Mouse (Mus musculus): ENCODE measurements around the gene Mex3a.

DNA sequence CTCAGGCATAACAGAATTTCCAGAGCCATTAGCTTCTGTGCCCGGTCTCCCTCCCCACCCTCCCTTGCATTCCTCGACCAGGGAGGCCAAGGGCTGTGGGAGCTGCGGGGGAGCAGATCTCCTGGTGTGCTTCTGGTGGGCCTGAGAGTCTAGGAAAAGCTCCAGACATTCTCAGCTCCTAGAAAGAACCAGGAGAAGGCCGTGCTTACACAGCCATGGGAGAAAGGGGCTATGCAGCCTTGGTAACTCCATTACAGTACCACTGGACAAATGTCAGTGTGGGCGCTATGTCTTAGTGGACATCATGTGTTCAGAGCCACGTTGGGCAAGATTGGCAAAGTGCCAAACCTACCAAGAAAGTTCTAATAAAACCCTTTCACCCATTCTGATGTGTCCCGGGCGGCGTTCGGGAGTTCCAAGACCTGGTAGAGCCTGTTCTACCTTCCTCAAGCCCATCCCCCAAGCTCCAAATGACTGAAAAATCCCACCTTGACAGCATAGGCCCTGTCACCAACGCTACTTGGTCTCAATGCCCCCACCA lies 30.1 kb upstream of the Mex3a start:
- TF ChIP-seq CTCF (IDR thresholded peaks at IDR 0.05; ENCODE audit: insufficient read depth, low read depth, low read length) (no peak), POLR2A (IDR thresholded peaks at IDR 0.05; ENCODE audit: insufficient read depth, low read depth, low read length) (no peak)

Measured in olfactory bulb, adult 2 months (tissue).